Mouse (Mus musculus): ENCODE measurements around the gene Ap2a1.
A peak's percentile ranks its signal among the peaks of the same experiment; 100 is the strongest.

DNA sequence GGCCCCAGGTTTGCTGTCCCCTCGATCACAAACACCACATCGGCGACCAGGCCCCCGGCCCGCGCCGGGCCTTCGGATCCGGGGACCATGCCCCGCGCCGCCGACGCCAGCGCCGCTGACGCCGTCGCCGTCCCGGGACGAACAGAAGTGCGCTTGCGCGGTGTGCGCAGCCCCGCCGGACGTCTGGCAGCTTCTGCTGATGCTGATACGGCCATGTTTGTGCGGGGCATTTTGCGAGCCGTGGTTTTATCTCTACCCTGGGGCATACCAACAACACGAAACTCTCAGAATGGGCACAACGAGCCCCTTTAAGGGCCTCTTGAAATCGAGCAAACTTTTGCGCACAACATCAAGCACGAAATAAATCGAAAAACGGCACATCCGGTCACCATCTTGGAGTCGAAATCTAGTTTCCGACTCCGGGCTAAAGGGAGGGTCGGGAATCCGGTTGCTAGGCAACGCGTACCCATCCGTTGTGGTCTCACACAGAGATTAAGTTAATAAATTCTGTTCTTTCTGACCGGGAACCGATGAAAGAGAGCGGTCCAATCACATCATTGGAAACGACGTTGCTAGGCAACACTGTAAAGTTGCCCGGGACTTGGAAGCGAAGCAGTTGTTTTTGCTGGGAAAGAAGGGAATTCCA is 36.9 kb downstream of the Ap2a1 start, which contains the start of gene Med25:
- TF ChIP-seq CTCF (IDR thresholded peaks at IDR 0.05; ENCODE audit: control insufficient read depth, insufficient read depth, insufficient replicate concordance, low read depth, low read length) (no peak), POLR2A (IDR thresholded peaks at IDR 0.05; ENCODE audit: control insufficient read depth, low read depth, low read length) (peak; percentile 79)

Measured in testis, adult 2 months (tissue).